Mouse (Mus musculus): ENCODE measurements around the gene Itgb2.

- TF ChIP-seq CTCF (IDR thresholded peaks at IDR 0.05; ENCODE audit: low read depth), result no peak
- TF ChIP-seq EP300 (optimal IDR thresholded peaks at IDR 0.05), result no peak
Measured at GRCm38 (mm10) chr10:77510225-77510982, 19.6 kb upstream of the Itgb2 start.
